Mouse (Mus musculus) liver, embryonic 14.5 days (tissue): ENCODE measurements around the gene Myh2. TPM values are rescaled to one million over a fixed set of nuclear protein-coding genes. Genes with fewer than 3 reads are reported as not detected.

Experiments used
- ATAC-seq: fragments of 200-750 bp; cut with Nextera tagmentation; 2 replicates; pipeline ENCODE4 v1.8.0; 2017; ENCODE audit warnings: moderate number of reproducible peaks, mild to moderate bottlenecking, moderate library complexity; ENCODE audit not compliant: insufficient read depth
- DNase-seq, 3 experiments: peaks; one replicate each; pipeline ENCODE4 v3.0.0-alpha.2; 2012 to 2013; ENCODE audit warnings: low read depth in 3 of 3, low spot score in 3 of 3
- H3K27ac ChIP-seq: fragments of 300-500 bp; sonication (generic); 2 replicates; pipeline ENCODE4 v1.5.1; 2014; ENCODE audit warnings: moderate library complexity, mild to moderate bottlenecking, control low read depth, inconsistent platforms
- H3K27me3 ChIP-seq: fragments of 300-500 bp; sonication (generic); 2 replicates; pipeline ENCODE4 v1.6.1; 2014; ENCODE audit warnings: mild to moderate bottlenecking, low read length, moderate library complexity; ENCODE audit not compliant: control insufficient read depth, insufficient read depth
- H3K36me3 ChIP-seq: fragments of 300-500 bp; sonication (generic); replicated peaks from 2 replicates; pipeline ENCODE4 v1.6.1; 2014; ENCODE audit warnings: low read depth; ENCODE audit not compliant: control insufficient read depth, insufficient read depth
- H3K4me1 ChIP-seq, 2 experiments: fragments of 200-500 bp in 1 of 2; fragments of 300-500 bp in 1 of 2; sonication (generic) in 1 of 2; replicated peaks; 2 replicates each; pipeline ENCODE4 v1.6.1; 2012 to 2014; ENCODE audit warnings: antibody characterized with exemption in 1 of 2, inconsistent platforms in 1 of 2, low read length in 1 of 2; ENCODE audit not compliant: control insufficient read depth in 2 of 2, insufficient read depth in 2 of 2
- H3K4me2 ChIP-seq: fragments of 300-500 bp; sonication (generic); 2 replicates; pipeline ENCODE4 v1.6.1; 2014; ENCODE audit warnings: low read depth, mild to moderate bottlenecking, control low read depth, moderate library complexity
- H3K4me3 ChIP-seq, 2 experiments: fragments of 200-500 bp in 1 of 2; fragments of 300-500 bp in 1 of 2; sonication (generic) in 1 of 2; 2 replicates each; pipeline ENCODE4 v1.5.1; 2012 to 2014; ENCODE audit warnings: low read depth in 2 of 2, low read length in 2 of 2, mild to moderate bottlenecking in 2 of 2, control low read depth in 1 of 2, inconsistent platforms in 1 of 2, moderate library complexity in 1 of 2; ENCODE audit not compliant: insufficient read depth in 1 of 2
- H3K9ac ChIP-seq: fragments of 300-500 bp; sonication (generic); replicated peaks from 2 replicates; pipeline ENCODE4 v1.6.1; 2014; ENCODE audit warnings: mild to moderate bottlenecking, control low read depth, moderate library complexity
- H3K9me3 ChIP-seq: fragments of 300-500 bp; sonication (generic); 2 replicates; pipeline ENCODE4 v1.6.1; 2016; ENCODE audit warnings: low read length, mixed read lengths; ENCODE audit not compliant: control insufficient read depth
- CTCF ChIP-seq: IDR thresholded peaks from 2 replicates; pipeline ENCODE4 v1.5.1; 2016; ENCODE audit warnings: antibody characterized with exemption, low read depth, control low read depth
- EP300 ChIP-seq: IDR thresholded peaks from 2 replicates; pipeline ENCODE4 v1.6.1; 2016; ENCODE audit warnings: antibody characterized with exemption, low read depth
- WGBS: fragments of 180-500 bp; shearing (Covaris S2); extraction: QIAGEN DNeasy Blood & Tissue Kit; methylation state at CpG from one replicate; pipeline ENCODE4 v1.1.7; 2014; ENCODE audit not compliant: insufficient replicate concordance; 5-methylcytosine and 5-hydroxymethylcytosine counted together
- polyA plus RNA-seq, 2 experiments: library from polyadenylated mRNA; depleted of rRNA in 1 of 2; stranded (reverse) in 1 of 2; unstranded in 1 of 2; fragments of >200 nt; fragmentation: Nextera tagmentation in 1 of 2; extraction: Ambion mirVana in 1 of 2; gene quantifications; 2 replicates each; pipeline versions ENCODE4 v1.2.1 to v1.2.3; 2012 to 2014

Myh2 gene
- polyA plus RNA-seq, 2 experiments = not detected

- DNase-seq (no peak), ATAC-seq (no peak)
- Histone ChIP-seq H3K4me1 (no peaks in the 10 kb centered on the region), H3K4me3 (no peak overlapping the region), H3K9me3 (no peaks in the 10 kb centered on the region), H3K27ac (no peak overlapping the region), H3K27me3 (no peaks in the 10 kb centered on the region), H3K36me3 (no peaks in the 10 kb centered on the region), H3K4me2 (no peak overlapping the region), H3K9ac (no peak overlapping the region)
- 63% methylated on average over 4 of the region's 4 CpGs for WGBS
- TF ChIP-seq CTCF (no peak), EP300 (no peak)
Observed at GRCm38 (mm10) chr11:67163701-67164100, 7.1 kb upstream of the Myh2 start.

GRCm38 (mm10) chr11:67164851-67165250 lies 6.0 kb upstream of the Myh2 start:
- DNase-seq (no peak), ATAC-seq (no peak)
- TF ChIP-seq CTCF (no peak), EP300 (no peak)
- Histone ChIP-seq H3K4me1 (no peaks in the 10 kb centered on the region), H3K27me3 (no peaks in the 10 kb centered on the region), H3K36me3 (no peaks in the 10 kb centered on the region), H3K9ac (no peak overlapping the region), H3K4me2 (no peak overlapping the region), H3K9me3 (no peaks in the 10 kb centered on the region), H3K27ac (no peak overlapping the region), H3K4me3 (no peak overlapping the region)
- 35% methylated on average over 5 of the region's 5 CpGs for WGBS

- Histone ChIP-seq H3K9me3 (no peaks in the 10 kb centered on the region), H3K27me3 (no peaks in the 10 kb centered on the region), H3K27ac (no peak overlapping the region), H3K4me2 (no peak overlapping the region), H3K4me1 (no peaks in the 10 kb centered on the region), H3K36me3 (no peaks in the 10 kb centered on the region), H3K4me3 (no peak overlapping the region), H3K9ac (no peak overlapping the region)
- ATAC-seq (no peak), DNase-seq (no peak)
- no peak for TF ChIP-seq CTCF
- TF ChIP-seq EP300 = no peak
- WGBS = 36% methylated on average over 5 of the region's 5 CpGs
Observed at GRCm38 (mm10) chr11:67169301-67169700, 1.5 kb upstream of the Myh2 start.

- no peaks in the 10 kb centered on the region for H3K4me1 ChIP-seq
- H3K4me3 ChIP-seq = no peak overlapping the region
- no peak for TF ChIP-seq EP300
- no peak for TF ChIP-seq CTCF
- H3K4me2 ChIP-seq = no peak overlapping the region
- no peaks in the 10 kb centered on the region for H3K36me3 ChIP-seq
- H3K27ac ChIP-seq = no peak overlapping the region
- H3K9me3 ChIP-seq = no peaks in the 10 kb centered on the region
- WGBS = 53% methylated on average over 2 of the region's 2 CpGs
- DNase-seq = no peak
- no peak for ATAC-seq
- H3K9ac ChIP-seq = no peak overlapping the region
- no peaks in the 10 kb centered on the region for H3K27me3 ChIP-seq
Observed at GRCm38 (mm10) chr11:67172439-67172838, 1.6 kb downstream of the Myh2 start.

GRCm38 (mm10) chr11:67176376-67176775 lies 5.5 kb downstream of the Myh2 start:
- no peak for ATAC-seq
- 44% methylated on average over 5 of the region's 5 CpGs for WGBS

More at GRCm38 (mm10) chr11:67176376-67176775, 5.5 kb downstream of the Myh2 start:
- no peak overlapping the region for H3K27ac ChIP-seq
- no peaks in the 10 kb centered on the region for H3K4me1 ChIP-seq
- no peak for DNase-seq
- no peaks in the 10 kb centered on the region for H3K36me3 ChIP-seq
- H3K4me2 ChIP-seq = no peak overlapping the region
- H3K27me3 ChIP-seq = no peaks in the 10 kb centered on the region
- no peaks in the 10 kb centered on the region for H3K9me3 ChIP-seq
- H3K9ac ChIP-seq = no peak overlapping the region
- no peak overlapping the region for H3K4me3 ChIP-seq
- TF ChIP-seq EP300 (no peak), CTCF (no peak)
